7 mouse cellular contexts compared by ENCODE assay signal in genomic region chr3:87767764-87768163, GRCm38 (mm10). TPM values are rescaled to one million over a fixed set of nuclear protein-coding genes. Genes with fewer than 3 reads are reported as not detected.
DNase-seq lines count a peak whose midpoint lies in the region; ATAC-seq and TF ChIP-seq lines count a peak whose summit lies in the region.

No protein-coding gene starts in this region.

- peaks cover 11% of the 10 kb centered on the region; the same call in 1 of the 2 replicates for H3K27me3 ChIP-seq in forebrain, embryonic 16.5 days (replicated peaks; ENCODE audit: control insufficient read depth, insufficient read depth, low read length)
- peaks cover 25% of the 10 kb centered on the region for H3K27me3 ChIP-seq in heart, postnatal 0 days (ENCODE audit: control insufficient read depth, insufficient read depth, low read length)
- H3K27me3 ChIP-seq in midbrain, embryonic 14.5 days (ENCODE audit: control insufficient read depth, insufficient read depth, low read length), result peaks cover 17% of the 10 kb centered on the region

- no peak for ATAC-seq in forebrain, embryonic 16.5 days
- ATAC-seq in heart, postnatal 0 days (ENCODE audit: insufficient read depth, low read depth), result no peak
- ATAC-seq in midbrain, embryonic 14.5 days (ENCODE audit: low FRiP score, low TSS enrichment), result no peak

- H3K9ac ChIP-seq in forebrain, embryonic 16.5 days (replicated peaks; ENCODE audit: low read depth, low read length), result no peak overlapping the region
- peak overlapping the region; percentile 52 for H3K9ac ChIP-seq in heart, postnatal 0 days (replicated peaks; ENCODE audit: low read depth, low read length)
- no peak overlapping the region for H3K9ac ChIP-seq in midbrain, embryonic 14.5 days (replicated peaks; ENCODE audit: low read length)

- H3K4me3 ChIP-seq in forebrain, embryonic 16.5 days (replicated peaks; ENCODE audit: low read length), result peak overlapping the region; percentile 2; the same call in 1 of the 2 replicates
- H3K4me3 ChIP-seq in heart, postnatal 0 days (ENCODE audit: low read depth, low read length), result peak overlapping the region; percentile 45
- no peak overlapping the region for H3K4me3 ChIP-seq in midbrain, embryonic 14.5 days (replicated peaks; ENCODE audit: low read depth, low read length)

- DNase-seq in heart, postnatal 0 days (ENCODE audit: low spot score), result no peak
- peak; percentile 79 for DNase-seq in kidney, postnatal 14 days
- no peak for DNase-seq in midbrain, embryonic 14.5 days
- DNase-seq in thymus, postnatal 4 days, result no peak
- DNase-seq in urinary bladder, postnatal 10 days (ENCODE audit: low spot score), result no peak
- DNase-seq in spleen, postnatal 14 days (ENCODE audit: low spot score in 2 of 2), result no peak

- 69% methylated on average over 8 of the region's 8 CpGs for WGBS in forebrain, embryonic 16.5 days
- WGBS in heart, postnatal 0 days, result 54% methylated on average over 8 of the region's 8 CpGs
- 61% methylated on average over 8 of the region's 8 CpGs for WGBS in midbrain, embryonic 14.5 days

- no peak for TF ChIP-seq CTCF in heart, postnatal 0 days (IDR thresholded peaks at IDR 0.05; ENCODE audit: low read depth)

- H3K9me3 ChIP-seq in forebrain, embryonic 16.5 days (ENCODE audit: control insufficient read depth, low read length), result no peaks in the 10 kb centered on the region
- no peaks in the 10 kb centered on the region for H3K9me3 ChIP-seq in heart, postnatal 0 days (replicated peaks; ENCODE audit: control insufficient read depth, low read length)
- H3K9me3 ChIP-seq in midbrain, embryonic 14.5 days (ENCODE audit: control insufficient read depth, low read length), result no peaks in the 10 kb centered on the region

- peak overlapping the region; percentile 8; the same call in 1 of the 2 replicates for H3K4me2 ChIP-seq in forebrain, embryonic 16.5 days (ENCODE audit: low read length)
- peak overlapping the region; percentile 61 for H3K4me2 ChIP-seq in heart, postnatal 0 days (ENCODE audit: low read depth, low read length)
- H3K4me2 ChIP-seq in midbrain, embryonic 14.5 days (ENCODE audit: low read length), result 0 out of 2 replicates have a peak overlapping the region, but pooled peaks have one; percentile 1

- peaks cover 7% of the 10 kb centered on the region; the same call in 1 of the 2 replicates for H3K4me1 ChIP-seq in forebrain, embryonic 16.5 days (replicated peaks; ENCODE audit: control insufficient read depth, insufficient read depth, low read length)
- peaks cover 21% of the 10 kb centered on the region for H3K4me1 ChIP-seq in heart, postnatal 0 days (ENCODE audit: control insufficient read depth, insufficient read depth)
- H3K4me1 ChIP-seq in midbrain, embryonic 14.5 days (ENCODE audit: control insufficient read depth, insufficient read depth, low read length), result no peaks in the 10 kb centered on the region

- TF ChIP-seq EP300 in heart, postnatal 0 days (IDR thresholded peaks at IDR 0.05; ENCODE audit: low read depth), result no peak

- no peaks in the 10 kb centered on the region for H3K36me3 ChIP-seq in forebrain, embryonic 16.5 days (ENCODE audit: control insufficient read depth, insufficient read depth)
- H3K36me3 ChIP-seq in heart, postnatal 0 days (replicated peaks; ENCODE audit: control insufficient read depth, insufficient read depth, low read length), result no peaks in the 10 kb centered on the region
- H3K36me3 ChIP-seq in midbrain, embryonic 14.5 days (ENCODE audit: control insufficient read depth, insufficient read depth, low read length), result no peaks in the 10 kb centered on the region

- H3K27ac ChIP-seq in forebrain, embryonic 16.5 days (ENCODE audit: low read length), result no peak overlapping the region
- peak overlapping the region; percentile 87 for H3K27ac ChIP-seq in heart, postnatal 0 days (ENCODE audit: low read depth)
- H3K27ac ChIP-seq in midbrain, embryonic 14.5 days (replicated peaks; ENCODE audit: low read depth, low read length), result no peak overlapping the region

RNA-seq across cellular contexts. Expression of gene Lrrc71, which starts 19.3 kb away (rescaled TPM):
- 0.71 and 0.92 TPM in 2 replicates for polyA plus RNA-seq in forebrain, embryonic 16.5 days (2015; fragmentation: Nextera tagmentation; extraction: Ambion mirVana)
- total RNA-seq in heart, postnatal 0 days (2014; rRNA removed; ENCODE audit: low replicate concordance), result 0.54 and 1.5 TPM in 2 replicates
- 0.12 and 0.38 TPM in 2 replicates for polyA plus RNA-seq in heart, postnatal 0 days (2015; fragmentation: Nextera tagmentation; extraction: Ambion mirVana)
- 0.49 and 0.50 TPM in 2 replicates for polyA plus RNA-seq in midbrain, embryonic 14.5 days (2014; fragmentation: Nextera tagmentation; extraction: Ambion mirVana)

RNA-seq across cellular contexts. Expression of gene Ntrk1, which starts 27.2 kb away (rescaled TPM):
- polyA plus RNA-seq in forebrain, embryonic 16.5 days (2015; fragmentation: Nextera tagmentation; extraction: Ambion mirVana), result 1.1 and 2.1 TPM in 2 replicates
- total RNA-seq in heart, postnatal 0 days (2014; rRNA removed; ENCODE audit: low replicate concordance), result 0.11 and 0.62 TPM in 2 replicates
- polyA plus RNA-seq in heart, postnatal 0 days (2015; fragmentation: Nextera tagmentation; extraction: Ambion mirVana), result 0.15 and 0.16 TPM in 2 replicates
- 1.2 and 1.7 TPM in 2 replicates for polyA plus RNA-seq in midbrain, embryonic 14.5 days (2014; fragmentation: Nextera tagmentation; extraction: Ambion mirVana)

RNA-seq across cellular contexts. Expression of gene Insrr, which starts 29.0 kb away (rescaled TPM):
- polyA plus RNA-seq in forebrain, embryonic 16.5 days (2015; fragmentation: Nextera tagmentation; extraction: Ambion mirVana), result 0.52 and 0.57 TPM in 2 replicates
- total RNA-seq in heart, postnatal 0 days (2014; rRNA removed; ENCODE audit: low replicate concordance), result not detected in 2 replicates
- not detected in 2 replicates for polyA plus RNA-seq in heart, postnatal 0 days (2015; fragmentation: Nextera tagmentation; extraction: Ambion mirVana)
- polyA plus RNA-seq in midbrain, embryonic 14.5 days (2014; fragmentation: Nextera tagmentation; extraction: Ambion mirVana), result 0.13 and 0.97 TPM in 2 replicates

RNA-seq across cellular contexts. Expression of gene Pear1, which starts 56.3 kb away (rescaled TPM):
- polyA plus RNA-seq in forebrain, embryonic 16.5 days (2015; fragmentation: Nextera tagmentation; extraction: Ambion mirVana), result 6.9 and 7.4 TPM in 2 replicates
- 42.7 and 69.9 TPM in 2 replicates for total RNA-seq in heart, postnatal 0 days (2014; rRNA removed; ENCODE audit: low replicate concordance)
- 10.3 and 10.8 TPM in 2 replicates for polyA plus RNA-seq in heart, postnatal 0 days (2015; fragmentation: Nextera tagmentation; extraction: Ambion mirVana)
- polyA plus RNA-seq in midbrain, embryonic 14.5 days (2014; fragmentation: Nextera tagmentation; extraction: Ambion mirVana), result 2.2 and 6.9 TPM in 2 replicates

Comparison
In these comparisons a context has a peak if more than half of its experiments do, and no peak if none do; other contexts are left out.
1. H3K4me2 ChIP-seq: peak in every context shown above with its lines; median percentile 61 in heart, postnatal 0 days; 8 in forebrain, embryonic 16.5 days; 1 in midbrain, embryonic 14.5 days.